Comparison of ENCODE assay signal across 24 mouse cellular contexts in genomic region chr13:24819931-24820330, GRCm38 (mm10). TPM values are rescaled to one million over a fixed set of nuclear protein-coding genes. Genes with fewer than 3 reads are reported as not detected.
"Had no signal": no experiment of that assay in that cellular context is flagged by ENCODE, and none has a peak within 500 bp of the region (broad histone marks: within the 10 kb centered on the region; RNA-seq: fewer than 3 reads in every experiment).

No protein-coding gene starts in this region.

- DNase-seq: gastrocnemius, adult 2 months; gastrocnemius, postnatal 10 days; gastrocnemius, postnatal 25 days; heart, adult 2 months; heart, postnatal 14 days; heart, postnatal 36 days; kidney, adult 8-10 months; kidney, postnatal 10 days; kidney, postnatal 25 days; liver had no signal

- H3K4me3 ChIP-seq: gastrocnemius, adult 2 months; heart, adult 2 months; heart, embryonic 13.5 days; heart, embryonic 15.5 days; hindbrain, embryonic 10.5 days; hindbrain, embryonic 12.5 days; intestine, embryonic 15.5 days; layer of hippocampus, adult 2 months; left cerebral cortex, adult 2 months; limb, embryonic 10.5 days; limb, embryonic 12.5 days; liver, embryonic 12.5 days had no signal

- H3K27ac ChIP-seq: gastrocnemius, adult 2 months; heart, adult 2 months; heart, embryonic 13.5 days; heart, embryonic 15.5 days; hindbrain, embryonic 10.5 days; hindbrain, embryonic 12.5 days; hindbrain, embryonic 14.5 days; intestine, embryonic 15.5 days; layer of hippocampus, adult 2 months; left cerebral cortex, adult 2 months; limb, embryonic 10.5 days; limb, embryonic 12.5 days; liver, embryonic 12.5 days; liver, embryonic 14.5 days had no signal

- H3K4me1 ChIP-seq: hindbrain, embryonic 10.5 days; hindbrain, embryonic 12.5 days; intestine, embryonic 15.5 days; limb, embryonic 10.5 days; limb, embryonic 12.5 days had no signal

- H3K27me3 ChIP-seq: heart, embryonic 13.5 days; heart, embryonic 15.5 days; hindbrain, embryonic 12.5 days; intestine, embryonic 15.5 days; limb, embryonic 12.5 days; liver, embryonic 12.5 days had no signal

RNA-seq across cellular contexts. Expression of gene D130043K22Rik, which starts 25.0 kb away (rescaled TPM):
- polyA plus RNA-seq: heart, embryonic 11.5 days; heart, postnatal 0 days had no signal
